Comparison of ENCODE assay signal across 8 mouse cellular contexts in the genomic region with DNA sequence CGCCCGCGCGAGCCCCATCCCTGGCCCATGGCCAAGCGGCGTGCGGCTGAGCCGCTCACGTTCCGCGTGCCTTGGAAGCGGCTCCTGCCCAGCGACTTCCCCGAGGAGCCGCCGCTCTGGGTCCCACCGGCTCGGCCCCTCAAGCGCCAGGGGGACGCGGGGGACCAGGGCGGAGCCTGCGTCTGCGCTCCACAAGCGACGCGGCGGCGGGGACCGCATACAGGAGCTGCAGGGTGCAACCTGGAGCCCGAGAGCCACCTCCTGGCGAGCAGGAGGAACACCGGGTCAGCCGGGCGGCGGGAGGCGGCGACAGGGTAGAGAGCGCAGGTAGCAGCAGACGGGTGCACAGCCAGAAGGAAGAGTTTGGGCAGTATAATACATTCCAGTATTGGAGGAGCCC. TPM values are rescaled to one million over a fixed set of nuclear protein-coding genes. Genes with fewer than 3 reads are reported as not detected.
DNase-seq lines count a peak whose midpoint lies in the region; ATAC-seq lines count a peak whose summit lies in the region.

No protein-coding gene starts in this region.

- no peaks in the 10 kb centered on the region for H3K4me1 ChIP-seq in hindbrain, embryonic 16.5 days (ENCODE audit: control insufficient read depth, insufficient read depth, low read depth, low read length)

- H3K4me3 ChIP-seq in hindbrain, embryonic 16.5 days (ENCODE audit: low read length), result peak overlapping the region; percentile 57

- peak; percentile 96 for ATAC-seq in hindbrain, embryonic 16.5 days

- peak overlapping the region; percentile 90 for H3K4me2 ChIP-seq in hindbrain, embryonic 16.5 days (ENCODE audit: low read length)

- under 1% methylated on average over 40 of the region's 40 CpGs for WGBS in hindbrain, embryonic 16.5 days

- H3K9me3 ChIP-seq in hindbrain, embryonic 16.5 days (ENCODE audit: control insufficient read depth, low read length), result no peaks in the 10 kb centered on the region

- H3K27ac ChIP-seq in hindbrain, embryonic 16.5 days (ENCODE audit: low read depth, low read length), result no peak overlapping the region

- peak overlapping the region; percentile 74 for H3K9ac ChIP-seq in hindbrain, embryonic 16.5 days (ENCODE audit: low read depth, low read length)

- peak; percentile 84 for DNase-seq in R1 (ENCODE audit: low read depth, low spot score)
- peak; percentile 62 to 72 for DNase-seq in cerebellum, postnatal 36 days
- peak; percentile 63 to 68 for DNase-seq in frontal cortex, postnatal 36 days (ENCODE audit: low spot score in 2 of 2)
- DNase-seq in left cerebral cortex, adult 11 months (ENCODE audit: low spot score), result peak; percentile 46
- DNase-seq in lung, postnatal 36 days, result peak; percentile 72
- DNase-seq in retina, postnatal 1 day, result peak; percentile 85
- peak; percentile 81 to 84 for DNase-seq in thymus, postnatal 36 days

- no peaks in the 10 kb centered on the region for H3K36me3 ChIP-seq in hindbrain, embryonic 16.5 days (ENCODE audit: control insufficient read depth, insufficient read depth, low read length)

- H3K27me3 ChIP-seq in hindbrain, embryonic 16.5 days (replicated peaks; ENCODE audit: control insufficient read depth, insufficient read depth, low read length), result no peaks in the 10 kb centered on the region; the same call in none of the 2 replicates

RNA-seq across cellular contexts. Expression of a gene that starts 11.5 kb away (rescaled TPM):
- polyA plus RNA-seq in hindbrain, embryonic 16.5 days (2015; fragmentation: Nextera tagmentation; extraction: Ambion mirVana), result 0.87 and 1.1 TPM in 2 replicates

RNA-seq across cellular contexts. Expression of a gene that starts 28.2 kb away (rescaled TPM):
- polyA plus RNA-seq in hindbrain, embryonic 16.5 days (2015; fragmentation: Nextera tagmentation; extraction: Ambion mirVana), result 29.8 and 32.0 TPM in 2 replicates

RNA-seq across cellular contexts. Expression of a gene that starts 39.3 kb away (rescaled TPM):
- polyA plus RNA-seq in hindbrain, embryonic 16.5 days (2015; fragmentation: Nextera tagmentation; extraction: Ambion mirVana), result 17.2 and 21.1 TPM in 2 replicates
